Mouse (Mus musculus) liver, adult 2 months (tissue): Measurements from ENCODE around the gene Tbx10. TPM values are rescaled to one million over a fixed set of nuclear protein-coding genes. Genes with fewer than 3 reads are reported as not detected.
"Not testable (repeated sequence)": the region's sequence is repeated elsewhere in the genome, so short reads cannot be mapped to it uniquely, and the experiment has no call there.

Experiments used
- DNase-seq: peaks from one replicate; pipeline ENCODE4 v3.0.0-alpha.2; 2011; ENCODE audit warnings: low read depth, low spot score; ENCODE audit errors: extremely low read depth
- H3K27ac ChIP-seq: fragments of 200-500 bp; replicated peaks from 2 replicates; pipeline ENCODE4 v1.5.1; 2012; ENCODE audit warnings: low read depth, mild to moderate bottlenecking, control low read depth, inconsistent platforms, low read length; ENCODE audit not compliant: insufficient read depth
- H3K27me3 ChIP-seq: fragments of 200-500 bp; 2 replicates; pipeline ENCODE4 v1.6.1; 2012; ENCODE audit warnings: mild to moderate bottlenecking, moderate library complexity, low read length, inconsistent platforms; ENCODE audit not compliant: control insufficient read depth, insufficient read depth
- H3K36me3 ChIP-seq: fragments of 200-500 bp; 2 replicates; pipeline ENCODE4 v1.6.1; 2012; ENCODE audit warnings: low read length, inconsistent platforms; ENCODE audit not compliant: control insufficient read depth, insufficient read depth
- H3K4me1 ChIP-seq: fragments of 200-500 bp; 2 replicates; pipeline ENCODE4 v1.6.1; 2011; ENCODE audit warnings: low read length; ENCODE audit not compliant: control insufficient read depth, insufficient read depth
- H3K4me3 ChIP-seq: fragments of 200-500 bp; 2 replicates; pipeline ENCODE4 v1.5.1; 2011; ENCODE audit warnings: low read depth, mild to moderate bottlenecking, control low read depth, low read length, moderate library complexity; ENCODE audit not compliant: insufficient read depth
- H3K79me2 ChIP-seq: fragments of 200-500 bp; 2 replicates; pipeline ENCODE4 v1.6.1; 2012; ENCODE audit warnings: inconsistent platforms, mild to moderate bottlenecking, low read length, moderate library complexity; ENCODE audit not compliant: control insufficient read depth, insufficient read depth
- H3K9ac ChIP-seq: fragments of 200-500 bp; 2 replicates; pipeline ENCODE4 v1.6.1; 2012; ENCODE audit warnings: low read depth, mild to moderate bottlenecking, control low read depth, inconsistent platforms, low read length
- CTCF ChIP-seq: fragments of 200-500 bp; IDR thresholded peaks from 2 replicates; pipeline ENCODE4 v1.5.1; 2011; ENCODE audit warnings: low read depth, low read length, control low read depth
- POLR2A ChIP-seq: fragments of 200-500 bp; IDR thresholded peaks from 2 replicates; pipeline ENCODE4 v1.6.1; 2011; ENCODE audit warnings: low read length, control low read depth; ENCODE audit not compliant: insufficient read depth; ENCODE audit errors: extremely low read depth
- WGBS: fragments of 180-500 bp; shearing (Covaris S2); methylation state at CpG from one replicate; pipeline ENCODE4 v1.1.7; 2018; 5-methylcytosine and 5-hydroxymethylcytosine counted together
- polyA plus RNA-seq: library from polyadenylated mRNA; depleted of rRNA; stranded (reverse); fragments of >200 nt; gene quantifications from 2 replicates; pipeline ENCODE4 v1.2.3, GENCODE M21; 2012
- total RNA-seq: library from RNA; depleted of rRNA; stranded (reverse); fragments of >200 nt; gene quantifications from 2 replicates; pipeline ENCODE4 v1.2.3, GENCODE M21; 2014

Tbx10 gene
- total and polyA plus RNA-seq, 2 experiments, result not detected

GRCm38 (mm10) chr19:3948546-3948945, 44.0 kb upstream of the Tbx10 start:
- no peak for DNase-seq
- H3K27me3 ChIP-seq, result no peaks in the 10 kb centered on the region
- H3K9ac ChIP-seq, result no peak overlapping the region
- H3K36me3 ChIP-seq, result peaks cover 3% of the 10 kb centered on the region; the same call in 1 of the 2 replicates
- H3K27ac ChIP-seq, result no peak overlapping the region
- no peak for TF ChIP-seq CTCF
- no peak for TF ChIP-seq POLR2A
- H3K79me2 ChIP-seq, result no peaks in the 10 kb centered on the region
- 87% methylated on average over 14 of the region's 14 CpGs for WGBS
- H3K4me3 ChIP-seq, result no peak overlapping the region
- peaks cover 12% of the 10 kb centered on the region for H3K4me1 ChIP-seq

GRCm38 (mm10) chr19:3950331-3950730, 42.2 kb upstream of the Tbx10 start:
- no peaks in the 10 kb centered on the region for H3K79me2 ChIP-seq
- TF ChIP-seq POLR2A (no peak), CTCF (0 out of 2 replicates have a peak, but pooled peaks have one; percentile 2)
- no peak overlapping the region for H3K4me3 ChIP-seq
- DNase-seq, result peak; percentile 80
- H3K9ac ChIP-seq, result no peak overlapping the region
- WGBS, result 50% methylated on average over 3 of the region's 3 CpGs
- peak overlapping the region; percentile 1; the same call in 1 of the 2 replicates for H3K27ac ChIP-seq
- peaks cover 1% of the 10 kb centered on the region; the same call in 1 of the 2 replicates for H3K36me3 ChIP-seq
- H3K27me3 ChIP-seq, result no peaks in the 10 kb centered on the region
- peaks cover 12% of the 10 kb centered on the region for H3K4me1 ChIP-seq

- H3K36me3 ChIP-seq, result peaks cover 1% of the 10 kb centered on the region; the same call in 1 of the 2 replicates
- H3K27me3 ChIP-seq, result no peaks in the 10 kb centered on the region
- H3K4me1 ChIP-seq, result peaks cover 8% of the 10 kb centered on the region
- H3K27ac ChIP-seq, result no peak overlapping the region
- no peaks in the 10 kb centered on the region for H3K79me2 ChIP-seq
- H3K9ac ChIP-seq, result no peak overlapping the region
- DNase-seq, result no peak
- TF ChIP-seq POLR2A (no peak), CTCF (no peak)
- H3K4me3 ChIP-seq, result no peak overlapping the region
These were observed 41.1 kb upstream of the Tbx10 start for GRCm38 (mm10) chr19:3951461-3951860.

- H3K4me3 ChIP-seq, result no peak overlapping the region
- no peak overlapping the region for H3K9ac ChIP-seq
- 64% methylated on average over 1 of the region's 1 CpGs for WGBS
- no peak for DNase-seq
- H3K79me2 ChIP-seq, result no peaks in the 10 kb centered on the region
- no peaks in the 10 kb centered on the region for H3K27me3 ChIP-seq
- H3K27ac ChIP-seq, result no peak overlapping the region
- peaks cover 6% of the 10 kb centered on the region for H3K4me1 ChIP-seq
- TF ChIP-seq POLR2A, result no peak
- no peak for TF ChIP-seq CTCF
- H3K36me3 ChIP-seq, result peaks cover 1% of the 10 kb centered on the region; the same call in 1 of the 2 replicates
These were observed 40.5 kb upstream of the Tbx10 start for GRCm38 (mm10) chr19:3952099-3952498.

- Histone ChIP-seq H3K79me2 (no peaks in the 10 kb centered on the region), H3K27me3 (no peaks in the 10 kb centered on the region), H3K4me3 (no peak overlapping the region), H3K4me1 (peaks cover 4% of the 10 kb centered on the region), H3K27ac (no peak overlapping the region), H3K36me3 (no peaks in the 10 kb centered on the region), H3K9ac (no peak overlapping the region)
- TF ChIP-seq POLR2A (no peak), CTCF (no peak)
- DNase-seq, result peak; percentile 28
- 56% methylated on average over 3 of the region's 3 CpGs for WGBS
These were observed 37.5 kb upstream of the Tbx10 start for GRCm38 (mm10) chr19:3955033-3955432.

GRCm38 (mm10) chr19:3955804-3956203, 36.7 kb upstream of the Tbx10 start:
- H3K9ac ChIP-seq, result no peak overlapping the region
- TF ChIP-seq CTCF (no peak), POLR2A (no peak)
- DNase-seq, result no peak

GRCm38 (mm10) chr19:3957296-3958036, 35.1 kb upstream of the Tbx10 start:
- not testable (repeated sequence) for H3K4me3 ChIP-seq, H3K79me2 ChIP-seq, DNase-seq, H3K9ac ChIP-seq, H3K36me3 ChIP-seq, H3K27me3 ChIP-seq, H3K27ac ChIP-seq, H3K4me1 ChIP-seq
- 70% methylated on average over 5 of the region's 5 CpGs for WGBS

More at GRCm38 (mm10) chr19:3955804-3956203, 36.7 kb upstream of the Tbx10 start:
- Histone ChIP-seq H3K4me3 (no peak overlapping the region), H3K36me3 (no peaks in the 10 kb centered on the region), H3K27me3 (no peaks in the 10 kb centered on the region), H3K79me2 (no peaks in the 10 kb centered on the region), H3K27ac (no peak overlapping the region), H3K4me1 (no peaks in the 10 kb centered on the region)
- WGBS, result 86% methylated on average over 4 of the region's 4 CpGs
